Mouse (Mus musculus) frontal cortex, postnatal 14 days (tissue): ENCODE measurements around the gene 1110025L11Rik.
"Not testable (repeated sequence)": the region's sequence is repeated elsewhere in the genome, so short reads cannot be mapped to it uniquely, and the experiment has no call there.

Experiments
- DNase-seq, 2 experiments: peaks; one replicate each; pipeline ENCODE4 v3.0.0; 2022; ENCODE audit warnings: low spot score in 2 of 2

The 1110025L11Rik gene

DNA sequence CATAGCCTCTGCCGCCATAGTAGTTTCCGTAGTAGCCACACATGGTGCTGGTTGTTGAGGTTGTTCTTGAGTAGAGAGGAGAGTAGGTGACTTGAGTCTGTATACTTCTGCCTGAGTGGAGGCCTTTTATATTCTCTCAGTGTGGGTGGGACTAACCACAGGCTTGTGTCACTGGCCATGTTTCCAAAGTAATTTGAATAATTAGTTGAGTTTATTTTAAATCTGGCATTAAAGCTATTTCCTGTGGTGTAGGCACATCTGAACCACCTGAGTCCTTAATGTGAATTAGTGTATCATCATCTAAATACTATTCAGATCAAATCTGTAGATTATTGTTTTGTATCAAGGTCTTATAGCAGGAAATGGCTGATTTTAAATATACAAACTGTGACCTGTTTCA lies at the start of gene 1110025L11Rik:
1110025L11Rik (minus strand) TSS at position 101 of the 400 bp plus-strand sequence.
- DNase-seq = not testable (repeated sequence)

DNA sequence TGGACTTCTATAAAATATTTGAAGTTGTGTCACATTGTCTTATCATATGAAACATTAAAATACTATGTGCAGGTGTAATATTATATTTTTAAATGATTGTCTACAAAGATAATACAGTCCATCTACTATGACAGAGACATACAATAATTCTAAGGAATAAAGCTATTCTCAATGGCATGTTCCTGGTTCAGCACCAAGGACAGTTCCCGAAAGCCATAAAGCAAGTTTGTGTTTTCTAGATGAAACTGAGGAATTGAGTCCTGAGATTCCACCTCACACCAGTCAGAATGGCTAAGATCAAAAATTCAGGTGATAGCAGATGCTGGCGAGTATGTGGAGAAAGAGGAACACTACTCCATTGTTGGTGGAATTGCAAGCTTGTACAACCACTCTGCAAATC lies 7.2 kb upstream of the 1110025L11Rik start:
- DNase-seq = not testable (repeated sequence)

DNA sequence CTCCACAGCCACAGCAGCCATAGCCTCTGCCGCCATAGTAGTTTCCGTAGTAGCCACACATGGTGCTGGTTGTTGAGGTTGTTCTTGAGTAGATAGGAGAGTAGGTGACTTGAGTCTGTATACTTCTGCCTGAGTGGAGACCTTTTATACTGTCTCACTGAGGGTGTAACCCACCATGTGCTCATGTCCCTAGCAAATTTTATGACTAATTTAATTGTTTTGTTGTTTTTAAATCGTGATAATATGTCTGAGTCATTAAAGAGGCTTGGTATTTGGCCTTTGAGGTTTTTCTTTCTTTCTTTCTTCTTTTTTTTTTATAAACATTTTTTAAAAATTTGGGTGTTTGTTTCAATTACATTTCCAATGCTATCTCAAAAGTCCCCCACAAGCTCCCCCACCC lies 16.0 kb downstream of the 1110025L11Rik start, which contains the start of gene Krtap6-5:
Krtap6-5 (minus strand) TSS at position 101 of the 400 bp plus-strand sequence.
- DNase-seq = no peak

DNA sequence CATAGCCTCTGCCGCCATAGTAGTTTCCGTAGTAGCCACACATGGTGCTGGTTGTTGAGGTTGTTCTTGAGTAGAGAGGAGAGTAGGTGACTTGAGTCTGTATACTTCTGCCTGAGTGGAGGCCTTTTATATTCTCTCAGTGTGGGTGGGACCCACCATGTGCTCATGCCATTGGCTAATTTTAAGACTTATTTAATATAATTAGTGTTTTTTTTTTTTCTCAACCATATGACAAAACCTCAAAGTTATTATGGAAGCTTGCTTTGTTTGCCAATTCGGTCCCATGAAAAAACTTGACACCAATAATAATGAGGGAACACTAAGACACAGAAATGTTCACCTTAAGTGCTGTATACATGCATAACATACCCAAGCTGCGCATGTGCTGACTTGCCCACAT lies 22.4 kb downstream of the 1110025L11Rik start, which contains the start of gene Gm10228:
Gm10228 (minus strand) TSS at position 101 of the 400 bp plus-strand sequence.
- DNase-seq = not testable (repeated sequence)

DNA sequence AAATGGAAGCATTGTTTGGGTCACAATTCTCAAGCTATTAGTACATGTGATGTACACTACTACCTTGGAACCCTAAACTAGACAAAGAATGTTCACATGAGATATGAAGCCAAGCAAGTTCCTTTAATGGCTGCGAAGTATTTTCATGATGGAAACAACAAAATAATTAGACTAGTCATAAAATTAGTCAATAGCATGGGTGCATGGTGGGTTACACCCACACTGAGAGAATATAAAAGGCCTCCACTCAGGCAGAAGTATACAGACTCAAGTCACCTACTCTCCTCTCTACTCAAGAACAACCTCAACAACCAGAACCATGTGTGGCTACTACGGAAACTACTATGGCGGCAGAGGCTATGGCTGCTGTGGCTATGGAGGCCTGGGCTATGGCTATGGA lies 32.4 kb downstream of the 1110025L11Rik start, which contains the start of gene Krtap6-1:
Krtap6-1 (plus strand) TSS at position 301 of the 400 bp plus-strand sequence.
- DNase-seq = not testable (repeated sequence)

DNA sequence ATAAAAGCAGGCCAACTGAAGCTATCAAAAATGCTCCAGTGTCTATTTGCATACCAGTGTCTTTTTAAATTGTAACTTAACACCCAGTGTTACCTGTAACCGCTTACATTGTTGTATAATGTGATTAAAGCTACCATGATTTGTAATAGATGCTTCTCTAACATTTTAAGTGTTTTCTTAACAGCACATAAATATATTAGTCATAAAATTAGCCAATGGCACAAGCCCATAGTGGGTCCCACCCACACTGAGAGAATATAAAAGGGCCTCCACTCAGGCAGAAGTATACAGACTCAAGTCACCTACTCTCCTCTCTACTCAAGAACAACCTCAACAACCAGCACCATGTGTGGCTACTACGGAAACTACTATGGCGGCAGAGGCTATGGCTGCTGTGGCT lies 48.8 kb downstream of the 1110025L11Rik start, which contains the start of gene Gm10229:
Gm10229 (plus strand) TSS at position 301 of the 400 bp plus-strand sequence.
- not testable (repeated sequence) for DNase-seq

DNA sequence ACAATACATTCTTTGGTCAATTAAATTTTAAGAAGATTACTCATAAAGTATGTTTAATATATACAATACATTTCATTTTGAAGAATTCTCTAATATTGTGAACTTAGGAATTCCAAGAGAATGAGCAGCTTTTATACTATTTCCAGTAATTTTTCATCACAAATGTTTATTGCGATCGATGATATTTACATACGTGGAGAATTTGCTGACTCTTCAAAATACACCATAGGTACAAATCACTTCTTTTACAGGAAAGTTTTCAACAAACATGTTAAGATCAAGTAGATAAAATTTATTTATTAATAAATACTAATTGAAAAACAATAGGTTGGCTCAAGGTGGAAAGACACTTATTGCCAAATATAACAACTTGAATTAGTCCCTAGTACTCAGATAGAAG lies 49.8 kb downstream of the 1110025L11Rik start:
- DNase-seq = no peak
